24 mouse cellular contexts compared by ENCODE assay signal in the genomic region with DNA sequence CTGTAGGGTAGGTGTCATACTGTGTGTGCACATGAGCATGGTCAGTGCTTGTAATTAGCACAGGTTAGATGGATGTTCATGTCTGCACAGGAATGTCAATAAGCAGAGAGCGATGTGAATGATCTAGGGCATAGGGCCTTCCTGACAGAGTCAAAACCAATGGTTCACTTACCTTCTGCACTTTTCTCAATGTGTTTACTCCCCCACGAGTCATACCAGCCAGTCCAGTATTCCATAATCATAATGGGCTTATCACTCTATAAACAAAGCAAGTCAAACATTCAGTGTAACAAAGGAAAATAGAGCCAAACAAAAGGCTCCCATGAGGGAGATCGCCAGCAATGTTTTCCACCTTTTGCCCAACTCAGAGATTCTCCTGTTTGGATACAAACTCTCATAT. TPM values are rescaled to one million over a fixed set of nuclear protein-coding genes. Genes with fewer than 3 reads are reported as not detected.
"Had no signal": no experiment of that assay in that cellular context is flagged by ENCODE, and none has a peak within 500 bp of the region (broad histone marks: within the 10 kb centered on the region; RNA-seq: fewer than 3 reads in every experiment).

No protein-coding gene starts in this region.

- H3K9me3 ChIP-seq: limb, embryonic 10.5 days; limb, embryonic 13.5 days; liver, embryonic 12.5 days; liver, embryonic 15.5 days had no signal

- ATAC-seq: liver, embryonic 12.5 days had no signal

- H3K9ac ChIP-seq: limb, embryonic 13.5 days; liver, embryonic 12.5 days; liver, embryonic 15.5 days had no signal

- H3K4me2 ChIP-seq: limb, embryonic 13.5 days; liver, embryonic 12.5 days; liver, embryonic 15.5 days; midbrain, embryonic 11.5 days had no signal

- H3K27me3 ChIP-seq: limb, embryonic 13.5 days; liver, embryonic 12.5 days; liver, embryonic 15.5 days had no signal

- DNase-seq: kidney, adult 18-20 months; kidney, adult 9 months; kidney, postnatal 14 days; layer of hippocampus, adult 9-11 months; liver; lung, postnatal 4 days; midbrain, embryonic 14.5 days; right cerebral cortex, adult 18-20 months; right cerebral cortex, postnatal 14 days; right cerebral cortex, postnatal 4 days; thymus, postnatal 25 days had no signal

- H3K36me3 ChIP-seq: limb, embryonic 10.5 days; limb, embryonic 13.5 days; liver, embryonic 12.5 days; liver, embryonic 15.5 days had no signal

- H3K4me1 ChIP-seq: limb, embryonic 10.5 days; limb, embryonic 13.5 days; liver, embryonic 12.5 days; liver, embryonic 15.5 days had no signal

- H3K4me3 ChIP-seq: layer of hippocampus, adult 2 months; limb, embryonic 10.5 days; limb, embryonic 13.5 days; liver, embryonic 12.5 days; liver, embryonic 15.5 days had no signal

- H3K27ac ChIP-seq: layer of hippocampus, adult 2 months; limb, embryonic 10.5 days; limb, embryonic 13.5 days; liver, embryonic 12.5 days; liver, embryonic 15.5 days had no signal

RNA-seq across cellular contexts. Expression of a gene that starts 29.6 kb away (rescaled TPM):
- polyA plus RNA-seq: intestine, embryonic 14.5 days; kidney, embryonic 16.5 days; large intestine, adult 2 months; limb, embryonic 10.5 days; limb, embryonic 13.5 days; liver, embryonic 12.5 days; liver, embryonic 15.5 days; midbrain, embryonic 11.5 days; midbrain, embryonic 14.5 days; midbrain, postnatal 0 days; neural tube, embryonic 11.5 days; neural tube, embryonic 14.5 days; thymus, postnatal 0 days had no signal
